Mouse (Mus musculus) C2C12 (cell line): ENCODE measurements around the gene Scyl3. TPM values are rescaled to one million over a fixed set of nuclear protein-coding genes. Genes with fewer than 3 reads are reported as not detected.

Source experiments
- H3K27me3 ChIP-seq: one replicate; pipeline ENCODE4 v1.6.1; 2011; ENCODE audit not compliant: control insufficient read depth, insufficient read depth, insufficient read length
- H3K36me3 ChIP-seq: one replicate; pipeline ENCODE4 v1.6.1; 2011; ENCODE audit not compliant: control insufficient read depth, insufficient read depth
- H3K4me3 ChIP-seq: one replicate; pipeline ENCODE4 v1.5.1; 2011; ENCODE audit warnings: mild to moderate bottlenecking, control low read depth; ENCODE audit not compliant: poor library complexity, insufficient read depth, severe bottlenecking
- H3K79me2 ChIP-seq: one replicate; pipeline ENCODE4 v1.6.1; 2011; ENCODE audit not compliant: control insufficient read depth, insufficient read depth
- H3K79me3 ChIP-seq: one replicate; pipeline ENCODE4 v1.6.1; 2011; ENCODE audit warnings: low read depth, control low read depth
- H3ac ChIP-seq: one replicate; pipeline ENCODE3; 2011; ENCODE audit warnings: low read depth; ENCODE audit not compliant: control insufficient read depth, insufficient read length
- CEBPB ChIP-seq: IDR thresholded peaks from one replicate; pipeline ENCODE4 v1.6.1; 2011; ENCODE audit warnings: low read depth, mild to moderate bottlenecking, control low read depth, moderate library complexity
- CTCF ChIP-seq: IDR thresholded peaks from one replicate; pipeline ENCODE4 v1.5.1; 2011; ENCODE audit not compliant: control insufficient read depth, insufficient read depth, insufficient read length
- FOSL1 ChIP-seq: IDR thresholded peaks from one replicate; pipeline ENCODE4 v1.8.0; 2011; ENCODE audit warnings: mild to moderate bottlenecking, low read length; ENCODE audit not compliant: poor library complexity, insufficient read depth, severe bottlenecking
- MAX ChIP-seq: IDR thresholded peaks from one replicate; pipeline ENCODE4 v1.6.1; 2011; ENCODE audit warnings: mild to moderate bottlenecking, control low read depth
- MYOD1 ChIP-seq: IDR thresholded peaks from one replicate; pipeline ENCODE4 v1.6.1; 2011; ENCODE audit warnings: low read depth; ENCODE audit not compliant: control insufficient read depth, insufficient read length
- MYOG ChIP-seq: IDR thresholded peaks from one replicate; pipeline ENCODE4 v1.6.1; 2011; ENCODE audit not compliant: control insufficient read depth, insufficient read length; ENCODE audit errors: extremely low read depth
- USF1 ChIP-seq: IDR thresholded peaks from one replicate; pipeline ENCODE4 v1.6.1; 2011; ENCODE audit warnings: low read depth, mild to moderate bottlenecking, control low read depth, moderate library complexity
- polyA plus RNA-seq: library from polyadenylated mRNA; unstranded; fragments of >200 nt; fragmentation: generic; extraction: Trizol; gene quantifications from one replicate; pipeline ENCODE4 v1.2.1, GENCODE M21; 2012; ENCODE audit warnings: missing spikeins

The Scyl3 gene
- polyA plus RNA-seq, 1 experiment: 4.4 TPM

DNA sequence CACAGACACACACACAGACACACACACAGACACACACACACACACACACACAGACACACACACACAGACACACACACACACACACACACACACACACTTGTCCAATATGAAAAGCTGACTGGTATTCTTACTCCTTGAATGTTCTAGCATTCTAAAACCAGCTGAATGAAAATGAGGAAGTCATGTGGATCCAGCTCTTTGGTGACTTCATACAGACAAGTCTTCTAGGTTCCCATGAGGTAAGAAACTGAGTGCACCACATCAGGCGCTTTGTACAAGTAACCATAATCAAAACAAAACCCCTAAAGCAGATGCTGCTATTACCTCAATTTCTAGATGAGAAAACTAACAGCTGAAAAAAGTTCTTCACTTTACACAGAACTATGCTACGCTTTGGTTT lies 46.2 kb downstream of the Scyl3 start:
- H3K79me3 ChIP-seq: no peaks in the 10 kb centered on the region
- no peak overlapping the region for H3K4me3 ChIP-seq
- H3ac ChIP-seq: no peak overlapping the region
- no peak for TF ChIP-seq MYOG
- no peak for TF ChIP-seq CTCF
- TF ChIP-seq MYOD1: no peak
- TF ChIP-seq FOSL1: no peak
- no peak for TF ChIP-seq MAX
- no peak for TF ChIP-seq USF1
- TF ChIP-seq CEBPB: no peak
- peaks cover 38% of the 10 kb centered on the region for H3K36me3 ChIP-seq
- H3K79me2 ChIP-seq: no peaks in the 10 kb centered on the region
- no peaks in the 10 kb centered on the region for H3K27me3 ChIP-seq

DNA sequence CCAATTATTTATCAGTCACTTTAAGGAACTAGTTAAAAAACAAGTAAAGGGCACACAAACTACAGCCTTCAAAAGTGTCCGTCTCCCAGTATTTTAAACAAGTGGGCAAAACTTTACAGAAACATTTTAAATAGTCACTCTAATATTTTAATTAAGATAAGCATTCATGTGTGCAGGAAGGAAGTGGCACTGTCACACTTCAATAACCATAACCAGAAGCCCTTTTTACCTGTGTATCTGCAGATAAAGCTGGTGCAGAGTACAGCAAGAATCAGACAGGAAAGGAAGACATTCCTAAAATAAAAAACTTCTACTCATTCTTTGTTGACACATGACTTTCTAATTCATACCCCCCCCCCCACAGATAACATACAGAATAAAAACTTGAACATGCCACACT lies 47.6 kb downstream of the Scyl3 start:
- TF ChIP-seq MYOD1 (no peak), MYOG (no peak), USF1 (no peak), MAX (no peak), CEBPB (no peak), FOSL1 (no peak), CTCF (no peak)
- H3K4me3 ChIP-seq: no peak overlapping the region
- no peaks in the 10 kb centered on the region for H3K27me3 ChIP-seq
- H3K79me2 ChIP-seq: no peaks in the 10 kb centered on the region
- peaks cover 37% of the 10 kb centered on the region for H3K36me3 ChIP-seq
- H3ac ChIP-seq: no peak overlapping the region
- H3K79me3 ChIP-seq: no peaks in the 10 kb centered on the region

DNA sequence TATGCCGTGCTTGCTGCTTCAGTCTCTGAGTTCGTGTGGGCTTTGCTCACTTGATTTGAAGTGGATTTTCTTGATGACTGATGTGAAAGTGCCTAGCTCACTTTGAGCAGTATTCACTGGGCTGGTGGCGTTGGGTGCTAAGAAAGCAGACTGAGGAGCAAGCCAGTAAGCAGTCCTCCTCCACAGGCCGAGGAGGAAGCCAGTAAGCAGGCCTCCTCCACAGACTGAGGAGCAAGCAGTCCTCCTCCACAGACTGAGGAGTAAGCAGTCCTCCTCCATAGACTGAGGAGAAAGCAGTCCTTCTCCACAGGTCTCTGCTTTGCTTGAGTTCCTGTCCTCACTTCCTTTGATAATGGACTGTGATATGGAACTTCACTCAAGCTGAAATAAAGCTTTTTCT lies 63.5 kb downstream of the Scyl3 start:
- H3ac ChIP-seq: no peak overlapping the region
- H3K79me2 ChIP-seq: peaks cover 31% of the 10 kb centered on the region
- H3K36me3 ChIP-seq: peaks cover 9% of the 10 kb centered on the region
- TF ChIP-seq FOSL1 (no peak), MYOD1 (no peak), MAX (no peak), CEBPB (no peak), CTCF (no peak), USF1 (no peak), MYOG (no peak)
- H3K4me3 ChIP-seq: no peak overlapping the region
- peaks cover 23% of the 10 kb centered on the region for H3K79me3 ChIP-seq
- H3K27me3 ChIP-seq: no peaks in the 10 kb centered on the region

DNA sequence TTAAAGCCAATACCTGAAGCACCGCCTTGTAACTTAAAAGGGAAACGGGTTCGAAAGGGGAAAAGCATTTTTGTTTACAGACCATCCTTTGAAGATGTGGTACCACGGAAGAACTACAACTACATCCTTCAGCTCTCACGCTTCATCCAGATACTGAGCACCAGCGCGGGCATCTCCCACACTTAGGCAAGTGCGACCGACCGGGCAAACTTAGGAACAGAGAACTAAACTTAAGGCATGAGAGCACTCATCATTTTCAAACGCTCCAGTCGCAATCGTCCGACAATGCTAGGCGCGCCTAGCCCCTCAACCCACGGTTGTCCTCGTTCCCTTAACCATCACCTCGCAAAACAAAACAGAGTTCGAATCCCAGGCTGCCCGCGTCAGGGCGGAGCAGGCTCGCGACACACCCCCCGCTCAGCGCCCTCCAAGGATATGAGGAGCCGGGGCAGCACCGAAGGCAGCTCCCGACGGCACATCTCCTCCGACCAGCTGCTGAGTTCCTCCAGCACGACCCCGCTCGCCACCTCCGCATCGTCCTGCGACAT lies 65.3 kb downstream of the Scyl3 start:
- H3K27me3 ChIP-seq: no peaks in the 10 kb centered on the region
- peak overlapping the region; percentile 61 for H3K4me3 ChIP-seq
- H3K79me3 ChIP-seq: peaks cover 23% of the 10 kb centered on the region
- H3K79me2 ChIP-seq: peaks cover 31% of the 10 kb centered on the region
- H3ac ChIP-seq: peak overlapping the region; percentile 89
- H3K36me3 ChIP-seq: peaks cover under 1% of the 10 kb centered on the region
- no peak for TF ChIP-seq MYOG
- TF ChIP-seq MAX: no peak
- no peak for TF ChIP-seq FOSL1
- no peak for TF ChIP-seq MYOD1
- TF ChIP-seq CEBPB: no peak
- no peak for TF ChIP-seq USF1
- no peak for TF ChIP-seq CTCF

DNA sequence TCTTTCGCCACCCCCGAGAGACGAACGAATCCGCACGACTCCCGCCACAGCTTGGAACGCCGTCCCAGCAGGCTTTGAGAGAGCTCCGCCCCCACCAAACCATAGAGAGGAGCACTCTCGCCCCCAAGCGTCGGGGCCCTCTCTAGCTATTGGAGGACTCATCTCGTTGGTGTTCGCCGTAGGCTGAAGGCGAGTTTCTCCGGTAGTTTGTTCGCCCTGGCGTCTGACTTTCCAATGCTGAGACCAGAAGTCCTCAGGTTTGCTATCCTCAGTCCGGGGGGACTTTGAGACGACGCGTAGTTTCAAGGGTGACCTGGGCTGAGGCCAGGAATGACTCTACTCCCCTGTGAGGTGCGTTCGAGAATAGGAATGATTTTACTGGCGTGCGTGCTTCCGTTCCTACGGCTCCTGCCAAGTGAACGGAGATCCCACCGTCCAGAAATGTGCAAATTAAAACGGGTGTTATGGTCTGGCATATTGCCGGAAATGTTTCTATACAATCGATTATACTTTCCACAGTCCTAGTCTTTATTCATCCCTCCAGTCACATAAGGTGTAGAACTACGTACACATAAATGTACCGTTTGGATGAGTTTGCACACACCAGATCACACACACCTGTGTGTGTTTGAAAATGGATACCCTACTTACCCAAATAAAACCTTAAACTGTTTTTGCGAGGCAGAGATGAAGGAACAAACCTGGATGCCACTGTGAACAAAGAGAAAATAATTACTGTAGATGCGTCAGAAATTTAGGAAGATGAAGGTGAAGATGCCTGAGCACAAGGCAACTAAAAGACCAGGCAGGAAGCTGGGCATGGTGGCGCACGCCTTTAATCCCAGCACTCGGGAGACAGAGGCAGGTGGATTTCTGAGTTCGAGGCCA lies 66.1 kb downstream of the Scyl3 start, which contains the start of the genes BC055324 and Mettl18:
BC055324 (minus strand) TSS at position 76 of the 888 bp plus-strand sequence.
Mettl18 (plus strand) TSS at position 169 of the 888 bp plus-strand sequence.
- TF ChIP-seq CEBPB (no peak), MAX (peak; percentile 82)
- Histone ChIP-seq H3K4me3 (peak within 1 kb of the TSS; percentile 61), H3K79me3 (peaks cover 23% of the 10 kb centered on the region), H3ac (peak within 1 kb of the TSS; percentile 89), H3K36me3 (no peaks in the 10 kb centered on the region), H3K79me2 (peaks cover 31% of the 10 kb centered on the region), H3K27me3 (no peaks in the 10 kb centered on the region)
